Mouse (Mus musculus) thymus, adult 2 months (tissue): ENCODE measurements around the gene Tom1l2. TPM values are rescaled to one million over a fixed set of nuclear protein-coding genes. Genes with fewer than 3 reads are reported as not detected.

Experiments used
- DNase-seq: peaks from one replicate; pipeline ENCODE4 v3.0.0; 2021
- H3K27ac ChIP-seq: fragments of 200-500 bp; 2 replicates; pipeline ENCODE4 v1.5.1; 2012; ENCODE audit warnings: low read length, control low read depth; ENCODE audit not compliant: control insufficient read depth, insufficient read depth
- H3K27me3 ChIP-seq: fragments of 200-500 bp; 2 replicates; pipeline ENCODE4 v1.6.1; 2012; ENCODE audit warnings: mild to moderate bottlenecking, low read length, moderate library complexity, mixed read lengths; ENCODE audit not compliant: control insufficient read depth, insufficient read depth
- H3K36me3 ChIP-seq: fragments of 200-500 bp; 2 replicates; pipeline ENCODE4 v1.6.1; 2012; ENCODE audit warnings: mild to moderate bottlenecking, low read length, moderate library complexity; ENCODE audit not compliant: control insufficient read depth, insufficient read depth
- H3K4me1 ChIP-seq: fragments of 200-500 bp; replicated peaks from 2 replicates; pipeline ENCODE4 v1.6.1; 2012; ENCODE audit warnings: low read length; ENCODE audit not compliant: control insufficient read depth, insufficient read depth
- H3K4me3 ChIP-seq: fragments of 200-500 bp; 2 replicates; pipeline ENCODE4 v1.5.1; 2012; ENCODE audit warnings: mild to moderate bottlenecking, low read length, control low read depth, moderate library complexity; ENCODE audit not compliant: control insufficient read depth, insufficient read depth
- CTCF ChIP-seq: fragments of 200-500 bp; IDR thresholded peaks from 2 replicates; pipeline ENCODE4 v1.5.1; 2012; ENCODE audit warnings: mild to moderate bottlenecking, control low read depth, low read length, moderate library complexity, borderline replicate concordance; ENCODE audit not compliant: control insufficient read depth, poor library complexity, insufficient read depth; ENCODE audit errors: extremely low read depth
- POLR2A ChIP-seq: fragments of 200-500 bp; IDR thresholded peaks from 2 replicates; pipeline ENCODE4 v1.6.1; 2012; ENCODE audit warnings: mild to moderate bottlenecking, low read length, control low read depth, moderate library complexity; ENCODE audit not compliant: control insufficient read depth, poor library complexity, insufficient read depth; ENCODE audit errors: extremely low read depth
- WGBS: fragments of 180-500 bp; shearing (Covaris S2); methylation state at CpG from one replicate; pipeline ENCODE4 v1.1.7; 2018; 5-methylcytosine and 5-hydroxymethylcytosine counted together
- polyA plus RNA-seq: library from polyadenylated mRNA; depleted of rRNA; stranded (reverse); fragments of >200 nt; gene quantifications from 2 replicates; pipeline ENCODE4 v1.2.3, GENCODE M21; 2012

The Tom1l2 gene
- polyA plus RNA-seq, 1 experiment, result 99.5 TPM

- DNase-seq, result no peak
- H3K4me3 ChIP-seq, result peak overlapping the region; percentile 63
- TF ChIP-seq CTCF, result no peak
- TF ChIP-seq POLR2A, result no peak
- H3K4me1 ChIP-seq, result peaks cover 7% of the 10 kb centered on the region
- H3K27ac ChIP-seq, result peak overlapping the region; percentile 1; the same call in 1 of the 2 replicates
- no peaks in the 10 kb centered on the region for H3K36me3 ChIP-seq
- H3K27me3 ChIP-seq, result no peaks in the 10 kb centered on the region
- 42% methylated on average over 11 of the region's 11 CpGs for WGBS
Observed at GRCm38 (mm10) chr11:60351925-60352371, 757 bp downstream of the Tom1l2 start.

- TF ChIP-seq CTCF, result no peak
- no peak for TF ChIP-seq POLR2A
- no peak for DNase-seq
Observed at GRCm38 (mm10) chr11:60351388-60351787, 1.3 kb downstream of the Tom1l2 start.

GRCm38 (mm10) chr11:60346537-60346936 is 6.2 kb downstream of the Tom1l2 start:
- no peaks in the 10 kb centered on the region for H3K4me1 ChIP-seq
- H3K27me3 ChIP-seq, result no peaks in the 10 kb centered on the region
- H3K27ac ChIP-seq, result no peak overlapping the region
- TF ChIP-seq POLR2A, result no peak
- no peak for TF ChIP-seq CTCF
- DNase-seq, result no peak
- H3K4me3 ChIP-seq, result no peak overlapping the region
- 85% methylated on average over 4 of the region's 4 CpGs for WGBS
- no peaks in the 10 kb centered on the region for H3K36me3 ChIP-seq

More at GRCm38 (mm10) chr11:60351388-60351787, 1.3 kb downstream of the Tom1l2 start:
- Histone ChIP-seq H3K27ac (no peak overlapping the region), H3K4me3 (no peak overlapping the region), H3K36me3 (no peaks in the 10 kb centered on the region), H3K4me1 (peaks cover 7% of the 10 kb centered on the region), H3K27me3 (no peaks in the 10 kb centered on the region)
- WGBS, result 76% methylated on average over 2 of the region's 2 CpGs

GRCm38 (mm10) chr11:60345868-60346267 is 6.8 kb downstream of the Tom1l2 start:
- 97% methylated on average over 4 of the region's 4 CpGs for WGBS

GRCm38 (mm10) chr11:60339361-60339760 is 13.3 kb downstream of the Tom1l2 start:
- H3K36me3 ChIP-seq, result no peaks in the 10 kb centered on the region
- no peaks in the 10 kb centered on the region for H3K27me3 ChIP-seq
- no peak overlapping the region for H3K27ac ChIP-seq
- 97% methylated on average over 12 of the region's 12 CpGs for WGBS
- TF ChIP-seq POLR2A (no peak), CTCF (no peak)
- no peak overlapping the region for H3K4me3 ChIP-seq
- peaks cover 7% of the 10 kb centered on the region; the same call in 1 of the 2 replicates for H3K4me1 ChIP-seq
- no peak for DNase-seq

More at GRCm38 (mm10) chr11:60345868-60346267, 6.8 kb downstream of the Tom1l2 start:
- DNase-seq, result no peak
- TF ChIP-seq CTCF, result no peak
- TF ChIP-seq POLR2A, result no peak
- Histone ChIP-seq H3K4me3 (no peak overlapping the region), H3K27ac (no peak overlapping the region), H3K27me3 (no peaks in the 10 kb centered on the region), H3K36me3 (no peaks in the 10 kb centered on the region), H3K4me1 (no peaks in the 10 kb centered on the region)

GRCm38 (mm10) chr11:60338291-60338690 is 14.4 kb downstream of the Tom1l2 start:
- TF ChIP-seq POLR2A (no peak), CTCF (peak; percentile 84; the same call in 1 of the 2 replicates)
- DNase-seq, result peak; percentile 71
- 90% methylated on average over 4 of the region's 4 CpGs for WGBS

GRCm38 (mm10) chr11:60335771-60336170 is 16.9 kb downstream of the Tom1l2 start:
- WGBS, result 90% methylated on average over 2 of the region's 2 CpGs
- no peak for DNase-seq
- H3K4me1 ChIP-seq, result peaks cover 26% of the 10 kb centered on the region
- TF ChIP-seq POLR2A (no peak), CTCF (no peak)
- H3K27ac ChIP-seq, result no peak overlapping the region
- no peak overlapping the region for H3K4me3 ChIP-seq
- H3K27me3 ChIP-seq, result no peaks in the 10 kb centered on the region
- no peaks in the 10 kb centered on the region for H3K36me3 ChIP-seq

More at GRCm38 (mm10) chr11:60338291-60338690, 14.4 kb downstream of the Tom1l2 start:
- Histone ChIP-seq H3K4me1 (peaks cover 16% of the 10 kb centered on the region), H3K4me3 (no peak overlapping the region), H3K27ac (no peak overlapping the region), H3K27me3 (no peaks in the 10 kb centered on the region), H3K36me3 (no peaks in the 10 kb centered on the region)
